Mouse (Mus musculus) heart, adult 11 months (tissue): ENCODE data around the gene Gm20906.
"Not testable (repeated sequence)": the region's sequence is repeated elsewhere in the genome, so short reads cannot be mapped to it uniquely, and the experiment has no call there.

ENCODE experiments used
- DNase-seq: peaks from one replicate; pipeline ENCODE4 v3.0.0; 2022

The Gm20906 gene

DNA sequence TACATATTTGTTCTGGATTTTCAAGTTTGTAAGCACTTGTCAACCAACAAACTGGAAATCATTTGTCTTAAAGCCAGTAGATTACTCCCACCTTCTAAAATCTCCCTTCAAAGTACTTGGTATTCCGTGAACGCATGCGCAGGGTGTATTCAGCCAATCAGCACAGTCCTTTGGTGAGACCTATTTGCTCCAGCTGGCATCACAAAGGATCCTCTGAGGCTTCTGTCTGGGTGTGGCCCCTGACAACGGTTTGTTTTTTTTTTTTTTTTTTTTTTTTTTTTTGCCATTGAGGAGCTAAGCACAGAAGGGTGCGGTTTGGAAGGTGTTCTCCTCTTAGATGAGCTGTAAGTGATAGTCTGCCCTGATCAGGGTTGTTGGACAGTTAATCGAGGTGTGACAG lies at the start of gene Gm20906:
Gene Gm20906 (plus strand): TSS at position 301 of the 400 bp plus-strand sequence.
- not testable (repeated sequence) for DNase-seq
